Mouse (Mus musculus) left cerebral cortex, adult 2 months (tissue): Measurements from ENCODE around the gene Ccdc84. TPM values are rescaled to one million over a fixed set of nuclear protein-coding genes. Genes with fewer than 3 reads are reported as not detected.
"Not testable (repeated sequence)": the region's sequence is repeated elsewhere in the genome, so short reads cannot be mapped to it uniquely, and the experiment has no call there.

Experiments
- DNase-seq, 2 experiments: peaks; one replicate each; pipeline ENCODE4 v3.0.0; 2021 to 2022; ENCODE audit warnings: low spot score in 2 of 2, mixed read lengths in 1 of 2; ENCODE audit errors: extremely low spot score in 1 of 2
- H3K27ac ChIP-seq: fragments of 200-600 bp; 2 replicates; pipeline ENCODE4 v1.8.1; 2022
- H3K4me3 ChIP-seq: fragments of 200-600 bp; 2 replicates; pipeline ENCODE4 v1.8.1; 2022
- CTCF ChIP-seq: fragments of 200-600 bp; IDR thresholded peaks from 2 replicates; pipeline ENCODE4 v1.8.1; 2022; ENCODE audit warnings: antibody characterized with exemption, mild to moderate bottlenecking, moderate library complexity
- intact Hi-C: fragments of 180-260 bp; cut with DNase I; formaldehyde crosslinking; loops from one replicate; pipeline ENCODE4 v1.15.1; 2025
- long read RNA-seq, 2 experiments: library from polyadenylated mRNA; stranded (forward); transcript quantifications; one replicate each; pipeline ENCODE4 v2.0.0; 2021; ENCODE audit warnings: borderline mapping rate in 2 of 2
- total RNA-seq, 2 experiments: library from RNA; stranded (reverse); gene quantifications; 2 replicates each; pipeline ENCODE4 v1.2.3; 2021

The Ccdc84 gene
- 10 to 100 TPM; 19.9 to 22.2 TPM for total RNA-seq
- long read RNA-seq, experiment 1, partial matches to known transcripts = 1 of 11 reads
- long read RNA-seq, experiment 1, other reads (novel, unspliced or antisense) = 9 of 11 reads
- long read RNA-seq, experiment 2, partial matches to known transcripts = 0 of 10 reads
- long read RNA-seq, experiment 2, other reads (novel, unspliced or antisense) = 10 of 10 reads

- H3K4me3 ChIP-seq = peak within 1 kb of the TSS; percentile 79
- peak within 1 kb of the TSS; percentile 88 for H3K27ac ChIP-seq
- no peak for TF ChIP-seq CTCF
- no peak for DNase-seq
- intact Hi-C loops = no loop called here
Measured at GRCm38 (mm10) chr9:44418519-44419385, at the start of gene Ccdc84. Gene Ccdc84, minus strand, starts transcription at chr9:44418569.

GRCm38 (mm10) chr9:44461950-44462349, 43.6 kb upstream of the Ccdc84 start:
- TF ChIP-seq CTCF = no peak
- intact Hi-C loops = no loop called here
- Histone ChIP-seq H3K27ac (no peak overlapping the region), H3K4me3 (no peak overlapping the region)
- no peak for DNase-seq

GRCm38 (mm10) chr9:44457035-44457742, 38.8 kb upstream of the Ccdc84 start:
- no peak for TF ChIP-seq CTCF
- Histone ChIP-seq H3K4me3 (peak overlapping the region; percentile 24; the same call in 1 of the 2 replicates), H3K27ac (peak overlapping the region; percentile 90)
- intact Hi-C loops = loop anchor here (1.0 kb wide), 1 partner anchor 22 kb away; no protein-coding TSS in a partner anchor
- peak; percentile 81 to 86 for DNase-seq

DNA sequence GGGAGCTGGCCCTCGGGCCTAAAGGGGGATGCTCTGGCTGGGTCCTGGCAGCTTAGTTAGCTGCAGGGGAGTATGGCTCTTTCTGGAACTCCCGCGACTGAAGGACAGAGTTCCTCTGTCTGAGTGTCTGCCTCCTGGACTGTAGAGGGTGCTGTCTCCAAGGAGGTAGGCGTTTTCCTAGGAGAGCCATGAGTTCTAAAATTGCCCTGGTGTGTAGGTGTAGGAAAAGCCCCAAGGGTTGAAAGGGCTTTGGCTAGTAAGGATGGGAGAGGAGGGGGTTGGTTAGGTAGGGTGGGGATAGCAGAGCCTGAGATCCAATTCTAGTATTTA, 36.5 kb upstream of the Ccdc84 start, which contains the start of gene Upk2:
TSS of gene Upk2 (minus strand) at position 86 of the 330 bp plus-strand sequence.
- no peak within 1 kb of the TSS for H3K4me3 ChIP-seq
- no peak within 1 kb of the TSS for H3K27ac ChIP-seq
- TF ChIP-seq CTCF = peak; percentile 39
- intact Hi-C loops = loop anchor here (1.0 kb wide), 3 partner anchors 43 to 197 kb away; no protein-coding TSS in a partner anchor
- no peak for DNase-seq

GRCm38 (mm10) chr9:44454132-44454890, 35.9 kb upstream of the Ccdc84 start:
- Histone ChIP-seq H3K27ac (no peak overlapping the region), H3K4me3 (no peak overlapping the region)
- peak; percentile 86 to 88 for DNase-seq
- intact Hi-C loops = loop anchor here (1.0 kb wide), 3 partner anchors 44 to 198 kb away; no protein-coding TSS in a partner anchor
- TF ChIP-seq CTCF = peak; percentile 91

- no peak for DNase-seq
- TF ChIP-seq CTCF = peak; percentile 46
- Histone ChIP-seq H3K27ac (no peak overlapping the region), H3K4me3 (no peak overlapping the region)
- intact Hi-C loops = no loop called here
Measured at GRCm38 (mm10) chr9:44450387-44450786, 32.0 kb upstream of the Ccdc84 start.

DNA sequence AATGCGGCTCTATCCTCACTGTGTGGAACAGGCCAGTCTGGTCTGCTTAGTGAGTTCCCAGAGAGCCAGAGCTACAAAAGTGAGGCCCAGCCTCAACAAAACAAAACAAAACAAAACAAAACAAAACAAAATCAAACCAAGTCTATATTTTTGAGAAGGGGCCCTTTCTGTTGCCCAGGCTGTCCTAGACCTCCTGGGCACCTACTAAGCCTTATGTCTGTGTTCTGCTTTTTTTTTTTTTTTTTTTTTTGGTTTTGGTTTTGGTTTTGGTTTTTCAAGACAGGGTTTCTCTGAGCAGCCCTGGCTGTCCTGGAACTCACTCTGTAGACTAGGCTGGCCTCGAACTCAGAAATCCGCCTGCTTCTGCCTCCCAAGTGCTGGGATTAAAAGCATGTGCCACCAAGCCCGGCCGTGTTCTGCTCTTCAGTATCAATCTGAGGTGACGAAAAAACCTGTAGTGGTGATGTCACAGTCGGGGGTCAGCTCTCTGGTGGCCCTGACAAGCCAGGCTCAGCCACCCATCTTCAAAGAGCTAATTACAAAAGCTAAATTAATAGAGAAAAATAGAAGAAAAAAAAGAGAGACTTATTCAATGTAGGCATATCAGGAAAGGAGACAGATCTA, 26.1 kb upstream of the Ccdc84 start:
- DNase-seq, H3K27ac ChIP-seq, intact Hi-C loops, H3K4me3 ChIP-seq: not testable (repeated sequence)

DNA sequence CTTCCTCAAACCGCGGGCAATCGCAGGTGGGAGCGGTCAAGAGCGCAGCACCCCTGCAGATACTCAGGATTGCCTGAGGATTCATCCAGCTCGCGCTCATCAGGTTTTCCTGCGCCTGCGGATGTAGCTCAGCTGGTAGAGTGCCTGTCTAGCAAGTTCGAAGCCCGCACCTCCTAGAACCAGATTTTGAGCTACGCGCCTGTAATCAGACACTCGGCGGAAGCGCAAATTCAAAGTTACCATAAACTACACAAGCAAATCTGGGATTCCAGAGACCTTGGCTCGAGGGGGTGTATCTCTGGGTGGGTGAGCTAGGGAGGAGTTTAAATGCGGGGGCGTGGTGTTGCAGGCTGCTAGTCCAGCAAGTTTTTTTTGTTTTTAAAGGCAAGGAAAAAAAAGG, 22.6 kb upstream of the Ccdc84 start, which contains the start of gene Foxr1:
TSS of gene Foxr1 (minus strand) at position 176 of the 400 bp plus-strand sequence.
- DNase-seq = no peak
- H3K27ac ChIP-seq = no peak within 1 kb of the TSS
- TF ChIP-seq CTCF = no peak
- H3K4me3 ChIP-seq = no peak within 1 kb of the TSS
- intact Hi-C loops = no loop called here

DNA sequence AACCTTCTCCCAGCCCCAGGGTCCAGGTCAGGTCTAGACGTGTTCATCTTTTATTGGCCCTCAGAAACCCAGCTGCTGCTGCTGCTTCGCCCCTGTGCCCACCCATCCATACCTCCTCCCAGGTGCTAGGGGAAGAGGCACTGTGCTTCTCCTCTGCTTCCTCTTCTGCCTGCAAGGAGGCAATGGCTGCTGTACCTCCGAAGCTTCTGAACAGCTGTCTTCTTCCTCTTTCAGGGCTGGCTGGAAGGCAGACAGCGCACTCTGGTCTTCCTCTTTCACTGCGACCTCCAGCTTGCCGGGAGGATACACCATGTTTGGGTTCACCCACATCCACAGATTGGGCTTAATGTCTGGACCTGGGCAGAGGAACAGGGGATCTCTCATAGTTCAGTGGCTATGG, 17.4 kb upstream of the Ccdc84 start:
- Histone ChIP-seq H3K4me3 (no peak overlapping the region), H3K27ac (no peak overlapping the region)
- no peak for DNase-seq
- TF ChIP-seq CTCF = no peak
- intact Hi-C loops = no loop called here

GRCm38 (mm10) chr9:44432577-44433185, 14.3 kb upstream of the Ccdc84 start:
- DNase-seq = no peak
- no peak overlapping the region for H3K4me3 ChIP-seq
- intact Hi-C loops = no loop called here

More at GRCm38 (mm10) chr9:44432577-44433185, 14.3 kb upstream of the Ccdc84 start:
- no peak; the same call in 1 of the 2 replicates for TF ChIP-seq CTCF
- H3K27ac ChIP-seq = no peak overlapping the region
